Mouse (Mus musculus): ENCODE results near the gene Hesx1.

The Hesx1 gene

GRCm38 (mm10) chr14:27013658-27014057 lies 19.4 kb downstream of the Hesx1 start:
- no peak for DNase-seq (ENCODE audit: low spot score)

GRCm38 (mm10) chr14:27017936-27018335 lies 23.7 kb downstream of the Hesx1 start:
- DNase-seq (ENCODE audit: low spot score), result no peak

- no peak for DNase-seq (ENCODE audit: low spot score)
Observed at GRCm38 (mm10) chr14:27019850-27020249, 25.6 kb downstream of the Hesx1 start.

- peak; percentile 81 for DNase-seq (ENCODE audit: low spot score)
Observed at GRCm38 (mm10) chr14:27022876-27023275, 28.7 kb downstream of the Hesx1 start.

- DNase-seq (ENCODE audit: low spot score), result no peak
Observed at GRCm38 (mm10) chr14:27024664-27025063, 30.4 kb downstream of the Hesx1 start.

- DNase-seq (ENCODE audit: low spot score), result peak; percentile 92
Observed at GRCm38 (mm10) chr14:27029771-27030173, 35.6 kb downstream of the Hesx1 start.

- peak; percentile 92 for DNase-seq (ENCODE audit: low spot score)
Observed at GRCm38 (mm10) chr14:27031142-27031541, 36.9 kb downstream of the Hesx1 start.

- no peak for DNase-seq (ENCODE audit: low spot score)
Observed at GRCm38 (mm10) chr14:27037513-27037912, 43.3 kb downstream of the Hesx1 start.

- DNase-seq (ENCODE audit: low spot score), result peak; percentile 95
Observed at GRCm38 (mm10) chr14:27038783-27039182, 44.6 kb downstream of the Hesx1 start, which contains the start of gene Il17rd. Gene Il17rd (plus strand): TSS chr14:27038941.

- DNase-seq (ENCODE audit: low spot score), result peak; percentile 77
Observed at GRCm38 (mm10) chr14:27039281-27040248, 45.3 kb downstream of the Hesx1 start.

- DNase-seq (ENCODE audit: low spot score), result no peak
Observed at GRCm38 (mm10) chr14:27040451-27040850, 46.2 kb downstream of the Hesx1 start.

- DNase-seq (ENCODE audit: low spot score), result no peak
Observed at GRCm38 (mm10) chr14:27042280-27042983, 48.2 kb downstream of the Hesx1 start.

- no peak for DNase-seq (ENCODE audit: low spot score)
Observed at GRCm38 (mm10) chr14:27043416-27043815, 49.2 kb downstream of the Hesx1 start.

GRCm38 (mm10) chr14:27044221-27044966 lies 50.2 kb downstream of the Hesx1 start:
- peak; percentile 69 for DNase-seq (ENCODE audit: low spot score)

- DNase-seq (ENCODE audit: low spot score), result peak; percentile 80
Observed at GRCm38 (mm10) chr14:27044967-27045361, 50.7 kb downstream of the Hesx1 start.

GRCm38 (mm10) chr14:27048231-27048956 lies 54.2 kb downstream of the Hesx1 start:
- no peak for DNase-seq (ENCODE audit: low spot score)

GRCm38 (mm10) chr14:27050043-27050442 lies 55.8 kb downstream of the Hesx1 start:
- DNase-seq (ENCODE audit: low spot score), result no peak

GRCm38 (mm10) chr14:27050560-27051510 lies 56.6 kb downstream of the Hesx1 start:
- DNase-seq (ENCODE audit: low spot score), result peak; percentile 82

- no peak for DNase-seq (ENCODE audit: low spot score)
Observed at GRCm38 (mm10) chr14:27051511-27051895, 57.3 kb downstream of the Hesx1 start.

Data from embryo, embryonic 10.5 days (tissue).